Mouse (Mus musculus) forelimb bud, embryonic 11.5 days (tissue): ENCODE data around the gene Zfyve28.
A peak's percentile ranks its signal among the peaks of the same experiment; 100 is the strongest.

Experiments
- DNase-seq: peaks from one replicate; pipeline ENCODE4 v3.0.0-alpha.2; 2012; ENCODE audit warnings: low read depth, low spot score

Gene Zfyve28

GRCm38 (mm10) chr5:34182486-34182885 is 105.8 kb downstream of the Zfyve28 start:
- no peak for DNase-seq

- DNase-seq: no peak
These were observed 110.4 kb downstream of the Zfyve28 start for GRCm38 (mm10) chr5:34177821-34178220.

DNA sequence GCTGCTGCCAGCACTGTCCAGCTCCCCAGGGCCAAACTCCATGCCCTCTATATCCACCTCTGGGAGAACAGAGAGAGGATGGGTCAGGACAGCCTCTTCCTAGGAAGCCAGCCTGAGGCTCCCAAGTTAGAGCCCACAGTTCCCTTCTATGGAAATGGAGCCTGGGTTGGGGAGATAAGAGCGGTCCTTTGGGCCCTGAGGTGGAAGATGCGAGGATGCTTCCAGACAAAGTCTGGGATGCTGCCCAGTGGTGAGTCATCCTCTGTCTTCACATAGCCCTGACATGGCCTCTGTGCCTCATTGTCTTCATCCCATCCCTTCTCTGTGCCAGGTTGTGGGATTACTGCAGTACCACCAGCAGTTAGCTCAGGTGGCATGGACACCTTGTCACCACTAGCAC is 111.2 kb downstream of the Zfyve28 start:
- no peak for DNase-seq

GRCm38 (mm10) chr5:34176691-34177090 is 111.6 kb downstream of the Zfyve28 start:
- DNase-seq: no peak

DNA sequence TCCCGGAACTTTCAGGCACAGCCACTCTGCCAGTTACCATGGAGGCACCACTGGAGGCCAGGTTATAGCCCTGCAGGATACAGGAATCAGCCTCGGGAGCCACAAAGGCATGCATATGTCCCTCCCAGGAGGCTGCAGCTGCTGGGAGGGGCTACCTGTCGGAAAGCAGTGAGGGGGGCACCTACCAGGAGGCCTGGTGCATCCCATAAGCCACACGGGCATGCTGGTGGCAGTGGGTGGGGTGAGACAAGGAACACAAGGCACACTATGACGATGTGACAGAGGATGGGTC is 112.9 kb downstream of the Zfyve28 start:
- DNase-seq: no peak

DNA sequence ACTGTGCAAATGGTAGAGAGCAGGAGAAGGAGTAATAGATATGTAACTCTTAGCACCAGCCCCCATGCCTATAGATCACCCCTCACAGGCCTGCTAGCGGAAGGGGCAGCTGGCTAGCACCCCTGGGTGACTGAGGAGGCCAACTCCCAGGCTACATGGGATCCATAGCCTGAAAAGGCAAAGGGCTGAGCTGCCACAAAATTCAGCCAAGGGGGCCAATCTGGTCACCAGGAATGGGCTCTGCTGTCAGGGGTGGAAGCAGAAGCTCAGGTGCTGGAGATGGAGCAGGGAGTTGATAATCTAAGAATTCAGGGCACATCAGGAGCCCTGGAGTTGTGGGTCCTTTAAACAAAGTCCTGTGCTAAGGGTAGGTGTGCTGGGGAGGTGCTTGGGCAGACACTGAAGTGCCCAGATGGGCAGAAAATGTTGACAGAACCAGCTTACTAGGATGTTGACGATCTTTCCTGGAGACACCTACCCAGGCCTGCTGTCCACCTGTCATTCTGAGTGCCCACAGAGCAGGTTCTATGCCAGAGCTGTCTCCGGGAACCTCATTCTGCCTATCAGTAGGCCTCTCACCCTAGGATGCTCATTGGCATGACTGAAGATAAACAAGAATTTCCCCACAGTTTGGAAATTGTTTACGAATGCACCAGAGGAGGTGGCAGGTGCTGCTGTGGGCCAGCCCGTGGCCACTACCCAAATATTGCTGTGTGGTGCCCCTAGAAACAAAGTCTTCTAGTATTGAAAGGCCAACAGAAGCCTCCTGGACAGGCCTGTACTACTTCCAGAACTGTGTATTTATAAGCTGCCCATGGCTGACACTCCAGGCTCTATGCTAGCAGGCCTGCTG is 113.5 kb downstream of the Zfyve28 start:
- no peak for DNase-seq

DNA sequence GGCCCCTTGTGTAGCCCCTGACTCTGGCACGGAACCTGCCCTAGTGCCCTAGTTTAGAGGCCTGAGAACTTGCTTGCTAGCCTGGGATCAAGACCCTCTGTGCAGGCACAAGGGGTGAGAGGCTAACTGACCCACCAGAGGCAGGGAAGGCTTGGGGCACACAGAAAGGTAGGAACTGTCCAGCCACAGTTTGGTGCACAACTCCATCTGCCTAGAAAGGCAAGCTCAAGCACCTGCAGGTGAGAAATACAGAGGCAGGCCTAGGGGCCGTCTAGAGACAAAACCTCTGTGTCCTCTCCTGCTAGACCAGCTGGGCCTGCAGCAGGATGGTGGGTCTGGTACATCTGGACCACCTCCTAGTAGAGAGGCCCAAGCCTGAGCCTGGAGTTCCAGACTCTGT is 114.2 kb downstream of the Zfyve28 start:
- DNase-seq: no peak

GRCm38 (mm10) chr5:34170726-34171125 is 117.5 kb downstream of the Zfyve28 start:
- no peak for DNase-seq

- DNase-seq: no peak
These were observed 118.3 kb downstream of the Zfyve28 start for GRCm38 (mm10) chr5:34169954-34170353.

DNA sequence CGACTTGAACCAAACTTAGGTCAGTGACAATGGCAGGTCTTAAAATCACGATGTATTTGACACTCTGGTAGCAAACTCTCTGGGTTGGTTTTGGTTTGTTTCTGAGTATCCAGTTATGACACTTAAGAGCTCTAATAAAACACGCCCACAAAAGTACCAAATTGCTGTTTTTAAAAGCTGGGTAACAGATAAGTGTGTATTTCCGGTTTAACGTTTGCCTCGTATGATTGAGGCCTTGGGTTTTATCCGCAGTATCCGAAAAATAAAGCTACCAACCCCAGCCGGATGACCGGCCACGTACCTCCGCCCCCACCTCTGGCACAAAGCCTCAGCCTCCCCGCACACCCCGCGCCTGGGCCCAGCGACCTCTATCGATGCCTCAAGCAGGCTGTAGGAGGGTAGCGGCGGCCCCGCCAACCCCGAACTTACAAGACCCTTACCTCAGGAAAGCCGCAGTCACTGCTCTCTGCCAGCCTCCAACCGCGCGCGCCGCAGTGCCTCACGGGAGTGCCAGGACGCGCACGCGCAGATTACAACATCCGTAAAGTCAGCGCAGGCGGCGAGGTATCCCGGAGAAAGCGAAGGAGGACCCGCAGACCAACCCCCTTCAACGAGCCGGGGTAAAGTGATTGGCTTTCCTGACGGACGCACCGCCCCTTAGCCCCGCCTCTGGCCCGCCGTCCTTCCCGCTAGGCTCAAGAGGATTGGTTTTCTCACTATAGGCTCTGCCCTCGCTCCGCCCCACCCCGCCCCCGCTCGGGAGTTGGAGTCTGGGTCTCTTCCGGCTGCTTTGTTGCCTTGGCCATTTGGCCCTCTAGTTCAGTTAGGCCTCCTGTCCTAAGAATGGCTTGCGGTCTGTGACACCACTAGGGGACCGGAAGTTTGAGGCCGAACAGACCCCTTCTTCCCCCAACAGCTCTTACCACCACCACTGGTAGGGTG is 119.0 kb downstream of the Zfyve28 start, which contains the start of the genes Poln and Haus3:
Gene Poln, minus strand, starts transcription at position 499 of the 942 bp plus-strand sequence.
Gene Haus3, minus strand, starts transcription at position 578 of the 942 bp plus-strand sequence.
- DNase-seq: peak; percentile 99

DNA sequence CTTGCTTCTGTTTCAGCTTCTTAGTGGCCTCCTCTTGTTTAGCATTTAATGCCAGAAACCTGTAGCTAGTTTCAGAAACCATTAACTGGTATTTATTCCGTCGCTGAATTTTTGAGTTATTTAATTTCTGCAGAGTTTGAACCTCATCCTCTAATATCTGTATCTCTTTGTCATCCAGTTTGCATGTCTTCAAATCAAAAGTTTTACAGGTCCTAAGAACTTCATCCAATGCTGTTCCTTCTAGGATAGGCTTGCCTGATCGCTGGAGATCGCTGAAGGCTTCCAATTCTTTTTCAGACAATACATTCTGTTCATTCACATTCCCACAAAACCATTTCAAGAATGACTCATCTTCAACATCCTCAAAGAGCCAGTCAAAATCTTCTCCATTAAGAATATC is 120.4 kb downstream of the Zfyve28 start:
- no peak for DNase-seq

DNA sequence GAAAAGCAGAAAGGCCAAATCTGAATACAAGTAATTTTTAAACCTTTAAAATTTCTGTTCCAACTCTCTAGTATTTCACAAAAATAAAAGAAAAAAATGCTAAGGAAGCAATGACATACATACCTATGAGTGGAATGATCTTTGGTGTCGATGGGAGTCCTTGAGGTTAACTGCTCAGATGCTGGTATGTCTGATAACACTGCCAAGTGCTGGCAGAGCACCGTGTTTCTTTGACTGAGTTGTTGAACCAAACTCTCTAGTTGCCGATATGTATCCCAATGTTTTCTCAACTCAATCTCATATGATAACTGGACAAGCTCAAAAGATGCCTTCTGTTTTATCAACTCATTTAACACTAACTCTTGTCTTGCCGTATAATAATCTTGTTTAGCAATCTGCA is 122.5 kb downstream of the Zfyve28 start:
- no peak for DNase-seq

DNA sequence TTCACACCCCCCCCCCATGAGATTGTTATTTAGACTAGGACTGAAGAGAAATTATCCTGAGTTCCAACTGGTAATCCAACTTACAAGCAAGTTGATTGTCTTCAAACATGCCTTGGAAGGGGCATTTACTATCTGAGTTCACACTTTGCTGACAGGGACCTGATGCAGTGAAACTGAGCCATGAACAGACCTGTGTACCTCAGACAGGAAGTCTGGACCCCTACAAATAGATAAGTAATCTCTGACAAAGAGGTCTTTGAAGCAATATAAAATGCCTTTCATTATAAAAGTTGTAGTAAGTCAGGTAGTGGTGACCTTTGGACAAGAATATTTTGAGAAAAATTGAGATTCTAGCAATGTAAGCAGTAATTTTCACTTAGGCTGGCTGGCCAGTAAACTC is 139.8 kb downstream of the Zfyve28 start:
- no peak for DNase-seq

DNA sequence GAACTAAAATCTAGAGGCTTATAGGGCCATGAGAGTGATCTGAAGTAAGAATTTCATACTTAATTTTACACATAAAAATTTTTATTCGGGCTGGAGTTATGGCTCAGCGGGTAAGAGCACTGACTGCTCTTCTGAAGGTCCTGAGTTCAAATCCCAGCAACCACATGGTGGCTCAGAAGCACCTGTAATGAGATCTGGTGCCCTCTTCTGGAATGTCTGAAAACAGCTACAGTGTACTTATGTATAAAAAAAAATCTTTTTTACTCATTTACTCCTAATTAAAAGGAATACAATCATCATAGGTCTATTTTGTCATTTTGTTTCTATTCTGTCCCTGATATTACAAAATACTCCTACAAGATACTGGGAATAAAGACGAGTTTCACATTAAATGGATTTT is 140.7 kb downstream of the Zfyve28 start:
- no peak for DNase-seq
